Mouse (Mus musculus) 3T3-L1 (cell line): ENCODE results near the gene Hunk.

Experiments
- DNase-seq: peaks from one replicate; pipeline ENCODE4 v3.0.0-alpha.2; 2015; ENCODE audit warnings: low read depth, low spot score

Hunk gene

DNA sequence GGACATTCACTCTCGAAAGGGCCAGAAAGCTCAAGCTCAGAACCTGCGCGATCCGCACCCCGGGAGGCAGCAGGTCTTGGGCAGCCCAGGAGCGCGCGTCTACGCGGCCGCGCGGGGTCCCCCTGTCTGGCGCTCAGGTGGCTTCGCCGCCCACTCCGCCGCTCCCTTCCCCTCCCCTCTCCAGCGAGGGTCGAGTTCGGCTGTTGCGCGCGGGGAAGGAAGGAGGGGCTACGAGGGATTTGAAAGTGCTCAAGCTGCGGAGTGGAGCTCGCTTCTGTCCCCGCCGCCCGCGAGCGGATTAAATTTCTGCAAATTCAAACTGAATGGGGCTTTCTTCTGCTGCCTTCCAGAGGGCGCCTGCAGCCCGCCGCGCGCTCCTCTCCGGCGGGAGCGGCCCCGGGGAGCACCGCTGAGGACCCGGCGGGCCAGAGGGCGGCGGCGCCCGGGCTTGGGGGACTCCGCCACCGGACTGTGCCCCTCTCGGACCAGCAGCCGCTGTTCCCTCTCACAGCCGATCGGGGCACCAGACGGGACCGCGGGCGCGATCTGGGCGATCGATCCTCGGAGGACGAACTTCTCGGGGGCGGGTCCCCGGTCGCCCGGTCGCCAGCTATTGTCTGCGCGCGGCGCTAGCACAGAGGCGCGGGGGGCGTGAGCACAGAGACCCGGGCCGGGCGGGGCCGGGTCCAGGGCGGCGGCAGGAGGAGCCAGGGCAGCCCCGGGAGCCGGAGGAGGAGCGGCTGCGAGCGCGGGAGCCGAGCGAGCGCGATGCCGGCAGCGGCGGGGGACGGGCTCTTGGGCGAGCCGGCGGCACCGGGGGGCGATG lies at the start of gene Hunk:
Gene Hunk, plus strand, starts transcription at position 326 of the 826 bp plus-strand sequence.
- no peak for DNase-seq

DNA sequence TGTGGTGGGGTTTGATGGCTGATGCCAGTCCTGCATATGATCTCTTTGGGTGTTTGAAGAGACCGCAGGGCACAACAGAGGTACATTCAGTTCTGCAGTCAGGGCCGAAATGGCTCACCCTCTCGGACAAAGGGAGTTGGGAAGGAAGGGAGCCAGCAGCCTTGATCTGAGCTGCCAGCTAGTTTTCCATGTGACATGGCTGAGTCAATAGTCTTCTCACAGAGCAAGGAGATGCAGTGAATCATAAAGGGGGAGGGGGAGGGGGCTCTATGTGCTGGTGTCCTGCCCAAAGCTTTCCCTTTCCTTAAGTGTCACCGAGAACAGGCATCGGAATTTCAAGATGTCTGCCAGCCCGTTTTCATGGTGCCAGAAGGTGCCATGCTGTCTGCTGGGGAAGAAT lies 46.8 kb upstream of the Hunk start:
- no peak for DNase-seq

DNA sequence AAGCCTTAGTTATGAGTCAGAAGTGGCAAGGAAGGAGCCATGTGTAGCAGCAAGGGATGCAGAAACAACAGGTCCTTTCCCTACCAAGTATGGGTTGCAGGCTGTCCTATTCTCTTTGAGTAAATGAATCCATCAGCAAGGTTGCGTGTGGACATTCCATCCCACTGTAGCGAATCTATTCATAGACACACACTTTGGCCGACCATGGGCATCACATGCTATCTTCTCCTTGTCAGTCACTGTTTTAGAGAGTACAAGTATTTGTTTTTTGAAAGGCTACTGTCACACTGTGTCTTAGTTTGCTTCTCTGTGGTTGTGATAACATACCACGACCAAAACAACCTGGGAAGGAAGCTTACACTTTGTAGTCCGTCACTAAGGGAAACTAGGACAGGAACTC lies 44.7 kb upstream of the Hunk start:
- DNase-seq: no peak

DNA sequence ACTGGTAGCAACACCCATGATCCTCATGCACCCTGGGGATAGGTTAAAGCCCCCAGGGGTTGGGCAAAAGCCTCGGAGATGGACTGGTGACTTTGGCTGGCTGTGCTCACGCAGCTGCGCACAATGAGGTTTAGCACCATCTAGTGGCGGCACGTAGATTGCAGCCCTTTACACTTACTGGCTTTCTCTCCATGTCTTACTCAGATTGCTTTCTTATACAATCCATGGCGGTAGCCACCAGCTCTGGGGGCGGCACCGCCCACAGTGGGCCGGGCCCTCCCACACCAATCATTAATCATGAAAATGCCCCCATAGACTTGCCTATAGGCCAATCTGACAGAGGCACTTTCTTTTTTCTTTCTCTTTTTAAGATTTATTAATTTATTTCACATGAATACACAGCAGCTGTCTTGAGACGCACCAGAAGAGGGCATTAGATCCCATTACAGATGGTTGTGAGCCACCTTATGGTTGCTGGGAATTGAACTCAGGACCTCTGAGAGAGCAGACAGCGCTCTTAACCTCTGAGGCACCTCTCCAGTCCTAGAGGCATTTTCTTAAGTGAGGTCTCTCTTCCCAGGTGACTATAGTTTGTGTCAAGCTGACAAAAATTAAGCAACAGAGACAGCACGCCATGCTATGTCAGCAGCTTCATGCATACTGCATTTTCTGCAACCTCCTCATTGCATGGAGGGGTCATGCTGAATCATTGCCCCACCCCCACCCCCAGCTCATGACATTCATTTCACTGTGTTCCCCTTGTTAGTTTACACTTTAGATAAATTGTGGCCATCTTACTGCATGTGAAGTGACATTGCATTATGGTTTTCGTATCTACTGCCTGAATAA lies 35.9 kb upstream of the Hunk start:
- DNase-seq: no peak

DNA sequence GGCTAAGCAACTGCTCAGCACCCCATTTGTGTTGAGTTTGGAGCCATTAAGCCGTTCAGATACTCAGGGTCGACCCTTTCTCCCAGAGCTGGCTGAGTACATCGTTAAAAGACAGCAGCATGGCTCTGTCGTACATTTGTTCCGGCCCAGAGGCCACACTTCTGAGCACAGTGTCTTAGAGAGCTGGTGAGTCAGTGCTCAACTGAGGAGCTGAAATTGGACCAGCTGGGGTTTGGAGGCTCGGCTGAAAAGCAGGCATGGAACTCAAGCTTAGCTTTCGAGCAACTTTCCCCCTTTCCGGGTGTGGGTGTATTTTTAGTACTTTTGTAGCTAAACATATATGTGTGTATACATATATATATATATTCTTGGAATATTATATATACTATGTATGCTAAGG lies 34.1 kb upstream of the Hunk start:
- DNase-seq: no peak

DNA sequence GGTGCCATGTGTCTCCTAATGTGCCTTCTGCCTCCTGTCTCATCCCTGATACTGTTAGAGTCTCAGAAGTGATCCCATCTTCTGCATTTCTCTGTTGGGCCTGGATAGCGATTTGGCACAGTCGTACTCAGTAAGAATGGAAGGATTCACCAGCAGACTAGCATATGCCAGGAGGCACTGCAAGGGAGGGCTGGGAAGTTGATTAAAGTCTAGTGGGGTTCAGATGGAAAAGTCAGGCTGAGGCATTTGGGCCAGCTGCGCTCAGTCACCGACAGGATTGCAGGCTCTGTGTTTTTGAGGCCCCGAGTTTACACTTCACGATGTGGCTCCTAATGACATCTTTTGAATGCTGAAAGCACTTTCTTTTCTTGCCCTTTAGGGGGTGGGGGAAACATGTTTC lies 33.1 kb upstream of the Hunk start:
- no peak for DNase-seq

DNA sequence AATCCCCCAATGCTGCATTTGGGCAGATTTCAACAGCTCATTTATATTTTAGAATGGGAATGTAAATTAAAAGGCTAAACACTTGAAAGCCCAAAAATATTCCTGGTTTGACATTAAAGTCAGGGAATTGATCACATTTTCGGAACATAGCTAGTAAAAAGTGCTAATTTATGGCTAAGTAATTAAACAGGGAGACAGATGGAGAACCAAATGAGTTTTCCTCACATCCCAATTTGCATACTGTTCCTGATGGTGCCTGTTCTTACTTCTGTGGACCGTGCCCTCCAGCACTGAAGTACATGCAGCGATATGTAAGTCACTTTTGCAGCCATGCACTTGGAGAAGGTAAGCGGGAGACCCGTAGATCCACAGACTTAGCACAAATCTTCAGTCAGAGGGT lies 32.7 kb upstream of the Hunk start:
- DNase-seq: no peak

DNA sequence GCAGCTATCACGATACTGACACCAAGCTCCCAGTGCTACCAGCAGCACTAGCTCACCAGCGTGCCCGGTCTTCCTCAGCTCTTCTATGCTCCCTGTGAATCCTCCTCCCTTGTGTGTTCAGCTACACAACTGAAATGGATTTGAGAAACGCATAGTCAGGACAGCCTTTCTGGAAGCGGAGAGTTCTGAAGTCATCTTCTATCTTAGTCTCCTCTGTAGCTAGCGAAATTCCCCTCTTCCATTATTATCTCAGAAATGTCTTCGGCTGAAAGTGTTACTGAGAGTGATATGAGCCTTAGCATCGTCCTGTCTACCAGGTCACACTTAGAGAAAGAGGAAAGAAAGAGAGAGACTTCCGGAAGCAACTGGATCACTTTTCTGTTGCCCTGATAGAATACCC lies 26.5 kb upstream of the Hunk start:
- DNase-seq: no peak

DNA sequence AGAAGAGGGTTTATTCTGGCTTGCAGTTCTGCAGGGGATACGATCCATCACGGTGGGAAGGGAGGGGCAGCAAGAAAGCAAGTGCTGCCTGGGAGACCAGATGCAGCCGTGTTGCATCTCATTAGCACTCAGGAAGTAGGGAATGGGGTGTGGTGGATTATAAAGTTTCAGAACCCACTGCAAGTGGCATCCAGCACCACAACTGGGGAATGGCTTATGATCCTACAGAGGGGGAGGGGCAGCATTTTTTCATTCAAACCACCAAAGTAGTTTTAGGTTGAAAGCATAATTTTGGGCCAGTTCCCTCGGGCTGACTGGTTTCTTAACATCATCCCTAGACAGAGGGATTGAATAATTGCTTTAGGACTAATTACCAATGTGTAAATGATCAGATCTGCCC lies 26.1 kb upstream of the Hunk start:
- no peak for DNase-seq

DNA sequence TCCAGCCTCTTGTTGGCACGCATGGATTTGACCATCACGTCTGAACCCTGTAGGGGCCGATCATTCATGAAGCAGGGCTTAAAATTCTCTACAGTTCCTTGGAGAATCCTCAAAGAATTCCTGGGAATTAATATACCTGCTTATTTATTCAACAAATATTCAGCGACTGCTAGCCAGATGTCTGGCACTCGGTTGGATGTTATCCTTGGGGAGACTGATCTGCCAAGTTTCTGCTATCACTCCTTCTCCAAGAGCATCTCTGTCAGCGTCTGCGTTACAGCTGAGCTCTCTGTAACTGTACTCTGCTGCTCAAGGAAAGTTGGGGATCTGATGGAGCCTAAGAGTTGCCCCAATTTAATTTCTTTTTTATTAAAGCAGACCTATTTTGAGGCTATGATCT lies 25.5 kb upstream of the Hunk start:
- DNase-seq: no peak

DNA sequence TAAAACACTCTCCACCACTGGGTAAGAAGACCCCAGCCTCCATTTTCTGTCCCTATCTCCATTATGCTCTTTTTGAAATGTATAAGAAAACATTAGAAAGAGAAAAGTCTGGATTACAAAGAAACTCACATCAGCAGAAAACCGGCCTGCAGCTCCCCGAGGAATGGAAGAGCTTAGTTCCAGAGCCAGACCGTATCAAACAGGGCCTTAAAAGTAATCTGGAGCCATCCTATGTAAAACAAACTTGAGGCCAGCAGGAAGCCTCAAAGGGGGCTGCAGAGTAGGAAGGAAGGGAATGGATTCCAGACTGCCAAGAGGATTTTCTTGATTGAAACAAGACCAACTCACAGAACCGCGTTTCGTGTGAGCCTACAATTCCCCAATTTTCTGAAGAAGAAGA lies 22.9 kb upstream of the Hunk start:
- DNase-seq: no peak

DNA sequence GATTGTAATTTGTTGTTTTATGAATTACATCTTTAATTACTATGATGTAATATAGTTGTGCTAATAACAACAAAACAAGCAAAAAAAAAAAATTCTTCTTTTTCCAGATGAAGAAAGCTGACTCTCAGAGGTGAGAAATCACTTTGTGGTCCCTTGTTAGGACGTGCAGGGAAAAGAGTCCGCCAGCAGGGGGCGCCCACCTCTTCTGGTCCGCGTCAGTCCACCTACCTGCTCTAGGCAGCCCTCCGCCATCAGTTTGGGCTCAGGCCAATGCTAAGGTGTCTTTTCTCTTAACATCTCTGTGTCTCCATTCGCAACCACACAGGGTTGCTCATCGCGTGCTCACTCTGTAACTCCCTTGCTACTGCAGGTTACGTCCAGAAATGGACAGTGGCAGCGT lies 5.9 kb upstream of the Hunk start:
- peak; percentile 42 for DNase-seq

DNA sequence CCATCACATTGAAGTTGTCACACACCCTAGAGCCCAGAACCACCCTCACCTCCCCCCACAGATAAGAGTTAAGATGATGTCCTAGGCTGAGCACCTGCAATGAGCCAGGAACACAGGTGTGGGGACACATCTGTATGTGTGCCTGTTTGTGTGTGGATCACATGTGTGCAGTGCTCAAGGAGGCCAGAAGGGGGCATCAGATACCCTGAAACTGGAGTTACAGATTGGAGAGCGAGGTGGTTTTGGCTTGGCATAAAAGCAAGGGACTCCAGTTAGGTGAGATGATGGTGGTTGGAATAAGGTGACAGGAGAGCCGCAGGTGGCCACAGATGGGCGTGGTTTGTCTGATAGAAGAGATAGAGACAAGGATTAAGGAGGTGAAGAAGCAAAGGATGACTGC lies 4.2 kb upstream of the Hunk start:
- peak; percentile 7 for DNase-seq

DNA sequence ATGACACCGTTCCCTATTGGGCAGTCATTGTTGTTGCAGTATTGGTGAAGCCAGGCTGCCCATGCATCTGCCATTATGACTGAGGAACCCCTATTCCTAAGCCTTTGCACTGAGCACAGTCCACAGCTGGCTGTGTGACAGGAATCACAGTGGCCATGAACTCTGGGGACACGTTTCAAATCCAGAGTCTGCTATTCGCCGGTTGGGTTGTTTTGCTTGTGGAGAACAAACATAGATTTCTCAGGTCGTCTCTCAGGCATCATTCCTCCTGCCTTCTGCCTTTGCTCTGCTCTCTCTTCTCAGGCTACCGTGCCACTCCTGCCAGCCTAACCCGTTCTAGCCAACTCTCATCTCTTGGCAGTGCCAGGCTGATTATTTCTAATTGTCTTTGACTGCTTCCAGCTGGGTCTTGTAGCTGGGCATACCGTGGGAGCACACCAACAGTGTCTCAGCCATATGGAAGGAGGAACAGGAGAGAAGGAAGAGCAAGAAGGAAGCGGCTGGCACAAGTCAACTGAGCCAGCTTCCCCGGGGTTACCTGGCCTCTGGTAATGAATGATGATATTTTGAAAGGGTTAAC lies 3.0 kb upstream of the Hunk start:
- DNase-seq: no peak

DNA sequence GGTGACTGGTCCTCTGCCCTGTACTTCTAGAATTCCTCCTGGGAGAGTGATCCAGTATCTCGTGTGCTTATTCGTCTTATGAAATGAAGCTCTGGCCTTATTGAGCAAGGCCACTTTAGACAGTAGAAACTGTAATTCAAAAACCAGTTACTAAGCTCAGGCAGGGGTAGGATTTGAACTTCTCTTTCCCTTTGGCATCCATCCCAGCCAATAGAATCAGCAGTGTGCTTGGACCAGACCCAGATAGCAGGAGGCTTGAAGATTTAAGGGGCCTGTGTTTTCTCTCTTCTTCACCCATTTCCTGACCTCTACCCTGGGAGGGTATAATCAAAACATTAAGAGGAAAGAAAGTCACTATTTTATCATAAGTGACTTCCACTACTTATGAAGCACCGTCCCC lies 1.8 kb upstream of the Hunk start:
- DNase-seq: no peak

DNA sequence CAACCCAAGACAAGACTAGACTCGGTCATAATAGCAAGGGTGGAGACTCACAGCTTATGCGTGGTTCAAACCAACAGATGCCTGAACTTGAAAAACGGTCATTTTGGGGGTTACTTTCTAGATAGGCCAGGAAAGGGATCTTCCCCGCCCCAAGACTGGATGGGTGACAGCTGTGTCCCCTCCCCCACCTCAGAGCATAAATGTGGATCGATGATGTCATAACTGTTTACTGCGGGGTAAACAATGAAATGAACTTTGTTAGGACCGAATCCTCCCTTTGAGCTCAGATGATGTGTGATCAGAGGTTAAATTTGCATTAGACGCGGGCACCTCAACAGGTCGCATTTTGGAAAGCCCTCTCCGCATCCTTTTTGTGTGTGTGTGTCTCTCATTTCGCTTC lies 967 bp upstream of the Hunk start:
- DNase-seq: no peak

DNA sequence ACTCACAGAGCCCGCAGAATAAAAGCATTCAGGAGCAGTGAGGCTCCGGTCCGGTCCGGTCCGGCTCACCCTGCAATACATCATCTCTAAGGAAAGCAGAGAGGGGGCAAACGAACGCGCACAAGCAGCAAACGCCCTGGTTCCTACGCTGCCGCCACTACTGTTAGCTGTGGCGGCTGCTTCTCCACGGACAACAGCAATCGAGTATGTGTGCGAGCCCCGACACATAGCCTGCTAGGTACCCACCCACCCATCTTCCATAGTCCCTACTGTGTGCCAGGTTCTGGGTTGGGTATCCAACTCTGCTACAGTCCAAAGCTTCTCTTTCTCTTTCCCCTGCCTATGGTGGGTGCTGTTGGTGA lies 506 bp upstream of the Hunk start:
- no peak for DNase-seq

DNA sequence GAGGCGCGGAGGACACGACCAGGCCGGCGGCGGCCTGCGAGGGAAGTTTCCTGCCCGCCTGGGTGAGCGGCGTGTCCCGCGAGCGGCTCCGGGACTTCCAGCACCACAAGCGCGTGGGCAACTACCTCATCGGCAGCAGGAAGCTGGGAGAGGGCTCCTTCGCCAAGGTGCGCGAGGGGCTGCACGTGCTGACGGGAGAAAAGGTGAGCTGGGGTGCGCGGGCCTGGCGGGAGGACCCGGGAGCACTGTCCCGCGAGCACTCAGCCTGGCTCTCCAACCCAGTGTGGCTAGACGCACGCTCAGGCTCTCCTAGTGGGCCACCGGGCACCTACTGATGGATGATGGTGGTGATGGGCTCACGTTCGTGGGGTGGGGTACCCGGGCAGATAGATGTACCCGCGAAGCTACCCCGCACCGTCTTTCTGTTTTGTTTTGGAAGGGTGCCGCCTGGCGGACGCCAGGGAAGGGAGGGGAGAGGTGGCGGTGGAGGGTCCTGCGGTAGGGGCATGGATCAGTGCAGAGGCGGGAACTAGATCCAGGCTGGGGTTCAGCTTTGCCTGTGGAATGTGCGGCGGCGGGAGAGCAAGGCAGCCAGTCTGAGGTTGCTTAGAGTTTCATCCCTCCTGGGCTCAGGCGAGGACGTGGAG lies 824 bp downstream of the Hunk start:
- DNase-seq: no peak

DNA sequence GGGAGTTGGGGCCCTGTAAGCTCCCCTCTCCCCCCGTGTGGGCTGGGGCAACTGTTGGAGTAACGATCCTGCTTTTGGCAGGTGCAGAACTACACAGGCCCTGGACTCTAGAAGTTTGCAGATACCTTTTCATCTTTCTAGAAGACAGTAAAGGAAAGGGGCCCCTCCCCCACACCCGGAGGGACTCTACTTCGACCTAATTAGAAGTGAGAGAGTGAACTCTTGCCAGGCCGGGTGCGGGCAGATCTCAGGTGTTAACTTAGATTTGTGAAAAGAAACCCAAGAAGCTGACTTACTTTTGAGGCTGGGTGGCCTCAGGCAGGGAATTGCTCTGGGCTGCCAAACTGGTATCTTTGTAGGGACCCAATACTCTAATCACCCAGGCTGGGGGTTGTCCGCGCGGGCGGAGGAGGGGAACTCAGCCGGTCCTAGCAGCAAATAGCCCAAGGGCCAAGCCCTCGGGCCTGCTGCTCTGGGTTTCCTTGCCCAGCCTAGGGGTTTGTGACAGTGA lies 1.4 kb downstream of the Hunk start:
- DNase-seq: no peak

DNA sequence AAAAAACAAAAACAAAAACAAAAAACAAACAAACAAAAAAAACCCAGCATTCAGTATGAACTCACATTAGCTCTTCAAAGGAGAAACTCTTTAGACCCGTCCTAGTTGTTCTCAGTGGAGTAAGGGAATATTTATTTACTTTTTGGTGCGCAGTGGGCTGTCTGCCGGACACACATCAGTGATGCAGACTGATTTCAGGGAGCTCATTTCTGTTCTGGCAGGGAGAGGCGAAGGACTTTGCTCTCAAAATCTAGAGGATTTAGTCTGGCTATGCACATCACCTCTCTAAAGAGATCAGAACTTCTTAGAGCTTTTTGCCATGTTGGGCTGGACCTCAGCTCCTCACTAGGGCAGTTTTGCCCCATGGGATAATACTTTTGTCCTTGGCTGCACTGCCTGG lies 2.1 kb downstream of the Hunk start:
- DNase-seq: no peak

DNA sequence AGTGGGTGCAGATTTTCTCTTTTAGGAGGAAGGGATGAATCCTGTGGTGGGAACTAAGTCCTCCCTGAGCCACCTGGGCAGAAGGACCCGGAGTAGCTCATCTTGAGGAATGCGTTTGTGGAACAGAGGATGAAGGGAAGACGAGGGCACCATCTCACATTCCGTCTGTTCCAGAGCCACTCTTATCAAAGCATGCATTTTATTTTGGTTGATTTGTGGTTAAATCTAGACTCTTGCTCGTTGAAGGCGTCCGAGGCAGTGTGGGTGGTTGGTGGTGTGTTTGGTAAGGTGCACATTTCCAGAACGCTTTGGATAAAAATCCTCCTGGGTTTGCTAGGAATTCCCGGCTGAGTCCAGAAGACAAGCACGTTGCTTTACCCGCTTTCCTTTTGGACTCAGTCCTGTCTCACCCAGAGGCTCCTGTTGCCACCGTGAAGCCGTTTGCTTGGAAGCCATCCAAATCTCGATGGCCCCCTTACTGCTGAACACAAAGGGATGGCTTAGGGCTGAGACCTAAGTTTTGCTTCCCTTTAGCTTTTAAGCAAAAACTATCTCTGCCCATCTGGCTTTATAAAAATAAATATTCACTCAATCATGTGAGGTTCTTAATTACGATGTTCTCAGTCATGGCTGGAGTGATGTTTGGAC lies 3.4 kb downstream of the Hunk start:
- DNase-seq: no peak

DNA sequence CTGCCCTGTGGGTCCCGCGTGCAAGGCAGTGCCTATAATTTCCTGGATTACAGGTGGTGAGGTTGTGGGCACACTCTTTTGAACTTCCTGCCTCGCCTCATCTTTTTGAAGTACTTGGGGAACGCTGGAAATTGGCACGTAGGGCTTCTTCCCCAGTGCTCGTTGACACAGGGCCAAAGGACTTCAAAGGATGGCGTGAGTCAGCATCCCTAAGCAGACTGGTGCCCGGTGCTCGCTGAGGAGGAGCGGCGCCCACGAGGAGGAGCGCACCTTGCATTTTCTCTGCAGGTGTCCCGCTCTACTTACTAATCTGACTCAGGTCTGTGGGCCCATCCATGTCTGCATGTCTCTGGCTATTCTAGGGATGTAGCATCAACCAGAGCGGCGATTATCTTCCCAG lies 4.9 kb downstream of the Hunk start:
- DNase-seq: no peak
